Mouse (Mus musculus) ovary, adult 2 months (tissue): ENCODE results near the gene Zbtb46. TPM values are rescaled to one million over a fixed set of nuclear protein-coding genes. Genes with fewer than 3 reads are reported as not detected.

Experiments
- polyA plus RNA-seq: library from polyadenylated mRNA; depleted of rRNA; stranded (reverse); fragments of >200 nt; gene quantifications from 2 replicates; pipeline ENCODE4 v1.2.3, GENCODE M21; 2012; rRNA removed

Zbtb46 gene
- polyA plus RNA-seq, result 16.7 and 16.9 TPM in 2 replicates

DNA sequence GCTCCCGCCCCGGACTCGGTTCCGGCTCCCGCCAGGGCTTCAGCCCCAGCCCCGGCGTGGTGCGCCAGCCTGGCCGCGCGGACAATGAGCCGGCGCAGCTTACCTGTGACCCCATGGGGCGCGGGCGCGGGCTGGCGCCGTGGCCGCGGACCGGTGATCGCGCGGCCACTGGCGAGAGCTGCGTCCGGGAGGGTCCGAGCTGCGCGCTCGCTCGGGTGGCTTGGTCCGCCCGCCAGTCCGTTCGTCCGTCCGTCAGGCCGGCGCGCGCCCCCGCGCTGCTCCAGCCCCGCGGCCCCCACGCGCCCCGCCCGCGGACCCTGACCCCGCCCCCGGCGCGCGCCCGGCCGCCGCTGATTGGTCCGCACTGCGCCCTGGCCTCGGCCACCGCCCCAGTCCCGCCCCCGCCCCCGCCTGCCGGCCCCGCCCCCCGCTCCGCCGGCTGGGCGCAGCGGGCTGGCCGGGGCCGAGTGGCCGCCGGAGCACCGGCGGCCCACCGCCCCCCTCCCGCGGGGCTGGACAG is at the start of gene Zbtb46:
Gene Zbtb46 (minus strand): TSS at position 274 of the 520 bp plus-strand sequence.

GRCm38 (mm10) chr2:181496831-181497547 is 37.8 kb upstream of the Zbtb46 start, which contains the start of gene Tpd52l2:
Gene Tpd52l2 (plus strand): TSS chr2:181497142.

DNA sequence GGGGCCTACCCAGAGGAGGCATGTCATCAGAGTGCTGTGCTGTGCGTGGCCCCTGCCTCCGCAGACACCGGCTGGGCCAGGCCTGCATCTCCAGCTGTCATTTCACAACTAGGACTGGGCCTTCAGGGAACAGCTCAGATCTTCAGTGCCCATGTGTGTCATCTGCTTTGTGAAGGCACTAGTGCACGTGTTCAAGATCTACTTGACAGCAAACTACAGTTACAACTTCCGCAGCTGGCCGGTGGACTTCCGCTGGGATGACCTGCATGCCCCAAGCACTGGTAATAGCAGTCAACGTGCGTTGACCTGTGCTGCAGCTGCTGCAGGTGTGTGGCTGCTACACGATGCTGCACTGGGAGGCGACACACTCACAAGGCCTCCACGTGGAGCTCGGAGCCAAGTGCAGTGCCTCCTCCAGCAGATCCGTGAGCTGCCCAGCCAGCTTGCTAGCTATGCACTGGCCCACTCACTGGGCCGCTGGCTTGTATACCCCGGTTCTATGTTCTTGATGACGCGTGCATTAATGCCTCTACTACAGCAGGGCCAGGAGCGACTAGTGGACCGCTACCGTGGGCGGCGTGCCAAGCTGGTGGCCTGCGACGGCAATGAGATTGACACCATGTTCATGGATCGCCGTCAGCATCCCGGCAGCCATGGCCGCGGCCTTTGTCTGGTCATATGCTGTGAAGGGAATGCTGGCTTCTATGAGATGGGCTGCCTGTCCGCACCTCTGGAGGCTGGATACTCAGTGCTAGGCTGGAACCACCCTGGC is 34.1 kb upstream of the Zbtb46 start, which contains the start of gene Abhd16b:
Gene Abhd16b (plus strand): TSS at position 51 of the 772 bp plus-strand sequence.

GRCm38 (mm10) chr2:181379778-181380177 is 79.4 kb downstream of the Zbtb46 start, which contains the start of gene Lime1:
Gene Lime1 (plus strand): TSS chr2:181380078.

GRCm38 (mm10) chr2:181364860-181365596 is 94.2 kb downstream of the Zbtb46 start, which contains the start of the genes Zgpat and Arfrp1:
Gene Zgpat (plus strand): TSS chr2:181364928.
Gene Arfrp1 (minus strand): TSS chr2:181365404.

Other genes starting within 250 kb of the Zbtb46 start
- 0.56 and 1.00 TPM in 2 replicates for gene Srms, start 246.2 kb downstream of the Zbtb46 start, polyA plus RNA-seq
- gene Fndc11, start 239.4 kb downstream of the Zbtb46 start, polyA plus RNA-seq, result 1.4 and 1.8 TPM in 2 replicates
- 28.3 and 34.1 TPM in 2 replicates for gene Helz2, start 217.4 kb downstream of the Zbtb46 start, polyA plus RNA-seq
- 31.8 and 32.4 TPM in 2 replicates for gene Gmeb2, start 171.4 kb downstream of the Zbtb46 start, polyA plus RNA-seq
- gene Stmn3, start 144.9 kb downstream of the Zbtb46 start, polyA plus RNA-seq, result 0.36 TPM in 1 of 2 replicates, not detected in the other
- gene Rtel1, start 139.7 kb downstream of the Zbtb46 start, polyA plus RNA-seq, result 53.9 and 70.8 TPM in 2 replicates
- 71.1 and 77.7 TPM in 2 replicates for gene Zgpat, start 94.5 kb downstream of the Zbtb46 start, polyA plus RNA-seq
- 36.7 and 46.0 TPM in 2 replicates for gene Arfrp1, start 94.0 kb downstream of the Zbtb46 start, polyA plus RNA-seq
- gene Lime1, start 79.3 kb downstream of the Zbtb46 start, polyA plus RNA-seq, result 191 and 210 TPM in 2 replicates
- 0.14 and 0.43 TPM in 2 replicates for gene Abhd16b, start 33.8 kb upstream of the Zbtb46 start, polyA plus RNA-seq
- gene Tpd52l2, start 37.7 kb upstream of the Zbtb46 start, polyA plus RNA-seq, result 62.8 and 108 TPM in 2 replicates
- 61.5 and 73.6 TPM in 2 replicates for gene Dnajc5, start 61.1 kb upstream of the Zbtb46 start, polyA plus RNA-seq
- gene Uckl1, start 125.5 kb upstream of the Zbtb46 start, polyA plus RNA-seq, result 146 and 181 TPM in 2 replicates
- gene Prpf6, start 132.4 kb upstream of the Zbtb46 start, polyA plus RNA-seq, result 21.1 and 26.7 TPM in 2 replicates
- 108 and 116 TPM in 2 replicates for gene Zfp512b, start 133.4 kb upstream of the Zbtb46 start, polyA plus RNA-seq
- 41.9 and 44.3 TPM in 2 replicates for gene Samd10, start 139.8 kb upstream of the Zbtb46 start, polyA plus RNA-seq
- 0.62 and 1.0 TPM in 2 replicates for gene Gm29797, start 197.6 kb upstream of the Zbtb46 start, polyA plus RNA-seq
- 209 and 217 TPM in 2 replicates for gene Sox18, start 212.2 kb upstream of the Zbtb46 start, polyA plus RNA-seq
- gene Tcea2, start 220.9 kb upstream of the Zbtb46 start, polyA plus RNA-seq, result 32.8 and 33.7 TPM in 2 replicates
- 119 and 136 TPM in 2 replicates for gene Rgs19, start 234.6 kb upstream of the Zbtb46 start, polyA plus RNA-seq
- gene Lkaaear1, start 239.0 kb upstream of the Zbtb46 start, polyA plus RNA-seq, result not detected in 2 replicates